Mouse (Mus musculus) neutrophil, adult 65 days (primary cell): Measurements from ENCODE around the gene Gm6482. TPM values are rescaled to one million over a fixed set of nuclear protein-coding genes. Genes with fewer than 3 reads are reported as not detected.

Experiments used
- total RNA-seq: library from RNA; stranded (reverse); gene quantifications from 2 replicates; pipeline ENCODE4 v1.2.4, GENCODE M21; 2023

Gene Gm6482
- not detected in 2 replicates for total RNA-seq

GRCm38 (mm10) chr14:41408181-41408580 is at the start of gene Gm6482:
Gm6482 (minus strand) TSS chr14:41408281.

GRCm38 (mm10) chr14:41453418-41453817 is 45.3 kb upstream of the Gm6482 start, which contains the start of gene Gm7954:
Gm7954 (minus strand) TSS chr14:41453518.

GRCm38 (mm10) chr14:41386279-41386678 is 21.8 kb downstream of the Gm6482 start, which contains the start of gene Gm7945:
Gm7945 (minus strand) TSS chr14:41386379.

Other genes starting within 250 kb of the Gm6482 start
- gene Sftpd, start 223.1 kb downstream of the Gm6482 start, total RNA-seq, result not detected in 2 replicates
- gene Gm2832, start 129.5 kb downstream of the Gm6482 start, total RNA-seq, result not detected in 2 replicates
- not detected in 2 replicates for gene Gm5798, start 59.7 kb downstream of the Gm6482 start, total RNA-seq
- not detected in 2 replicates for gene Gm7945, start 21.9 kb downstream of the Gm6482 start, total RNA-seq
- not detected in 2 replicates for gene Gm7954, start 45.2 kb upstream of the Gm6482 start, total RNA-seq
- gene Gm3486, start 81.2 kb upstream of the Gm6482 start, total RNA-seq, result not detected in 2 replicates
- gene Gm7970, start 147.3 kb upstream of the Gm6482 start, total RNA-seq, result not detected in 2 replicates
- not detected in 2 replicates for gene 1700049E17Rik2, start 164.9 kb upstream of the Gm6482 start, total RNA-seq
- gene Gm3072, start 216.3 kb upstream of the Gm6482 start, total RNA-seq, result not detected in 2 replicates
- gene Gm3676, start 238.2 kb upstream of the Gm6482 start, total RNA-seq, result not detected in 2 replicates